Mouse (Mus musculus): ENCODE measurements at regions not wholly inside any gene's neighbourhood (a gene's known extent, or its start where the extent isn't known, plus 50 kb on each side); places are given as distances from the start of the nearest gene placed in this dataset.
A peak's percentile ranks its signal among the peaks of the same experiment; 100 is the strongest.

DNA sequence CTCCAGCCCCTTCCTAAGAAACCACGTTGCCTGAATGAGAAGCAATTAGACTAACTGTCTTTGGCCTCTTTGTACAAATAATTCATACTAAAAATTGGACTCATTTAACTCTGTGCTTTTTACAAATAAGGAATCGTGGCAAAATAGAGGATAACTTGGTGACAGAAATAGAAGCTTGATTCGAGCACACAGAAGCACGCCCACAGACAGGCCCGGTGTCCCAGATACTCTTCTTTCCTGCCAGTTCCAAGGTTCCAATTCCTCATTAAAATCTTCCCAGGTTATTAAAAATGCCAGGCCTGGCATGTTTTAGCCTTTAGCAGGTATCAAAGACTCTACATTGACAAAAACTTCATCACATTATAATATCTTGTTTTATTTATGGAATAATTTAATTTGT lies 96.2 kb upstream of the Rxylt1 start:
- ATAC-seq = no peak

DNA sequence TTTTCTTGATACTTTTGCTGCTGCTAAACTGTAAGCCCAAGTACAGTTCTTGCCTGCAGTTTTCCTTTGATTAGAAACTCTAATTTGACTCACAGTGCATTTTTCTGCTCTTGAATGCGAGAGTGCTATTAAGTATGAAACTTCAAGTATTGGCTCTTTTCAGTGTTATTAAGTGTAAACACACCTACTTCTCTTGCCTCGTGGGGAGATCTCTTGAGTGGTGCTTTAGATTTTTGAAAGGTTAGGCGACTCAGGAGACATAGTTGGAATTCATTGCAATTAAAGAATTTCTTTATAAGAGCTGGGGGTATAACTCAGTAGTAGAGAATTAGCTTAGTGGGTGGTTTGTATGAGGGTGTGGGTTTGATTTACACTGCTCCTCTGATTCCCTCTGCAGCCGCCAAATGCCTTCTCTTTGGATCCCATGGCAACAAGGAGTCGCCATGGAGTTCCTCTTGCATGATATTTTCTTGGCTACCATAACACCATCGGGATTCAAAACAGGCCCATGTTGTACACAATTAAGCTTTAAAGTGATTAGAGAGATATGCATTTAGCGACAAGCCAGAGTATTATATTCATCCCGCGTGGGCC lies 88.1 kb upstream of the Rxylt1 start:
- ATAC-seq = no peak

DNA sequence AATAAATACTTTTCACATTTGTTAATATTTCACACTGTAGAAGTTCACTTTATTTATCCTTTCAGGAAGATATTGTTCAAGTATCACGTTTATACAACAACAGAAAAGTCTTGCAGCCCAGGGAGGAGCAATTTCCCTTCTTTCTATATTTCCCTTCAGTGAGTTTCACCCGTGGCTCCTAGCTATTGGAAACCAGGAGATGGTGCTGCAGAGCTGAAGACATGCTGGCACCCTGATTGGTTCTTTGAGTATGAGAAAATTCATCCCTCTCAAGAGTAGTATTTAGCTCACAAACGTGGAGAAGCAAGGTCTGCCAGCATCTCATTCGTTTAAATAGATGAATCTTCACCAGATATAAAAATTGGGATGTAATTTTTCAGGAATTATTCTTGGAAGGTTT lies 85.9 kb upstream of the Rxylt1 start:
- ATAC-seq = peak; percentile 52

DNA sequence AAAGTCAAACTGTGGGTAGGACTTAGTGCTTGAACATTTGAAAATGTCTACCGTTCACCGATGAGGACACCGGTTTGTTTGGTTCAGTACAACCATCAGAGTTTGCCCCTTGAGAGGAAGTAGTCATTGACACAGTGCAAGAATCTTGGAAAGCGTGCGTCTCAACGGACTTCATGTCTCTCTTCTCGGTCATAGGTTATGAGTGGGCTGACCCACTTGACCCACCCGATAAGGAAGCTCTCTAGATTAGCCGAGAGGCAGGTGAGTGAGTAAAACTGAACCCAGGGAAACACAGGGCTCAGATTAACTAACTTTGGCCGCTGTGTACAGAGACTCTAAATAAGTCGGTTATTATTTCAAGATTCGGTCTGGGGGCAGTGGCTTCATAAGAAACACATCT lies 51.9 kb upstream of the Rxylt1 start:
- no peak for ATAC-seq

DNA sequence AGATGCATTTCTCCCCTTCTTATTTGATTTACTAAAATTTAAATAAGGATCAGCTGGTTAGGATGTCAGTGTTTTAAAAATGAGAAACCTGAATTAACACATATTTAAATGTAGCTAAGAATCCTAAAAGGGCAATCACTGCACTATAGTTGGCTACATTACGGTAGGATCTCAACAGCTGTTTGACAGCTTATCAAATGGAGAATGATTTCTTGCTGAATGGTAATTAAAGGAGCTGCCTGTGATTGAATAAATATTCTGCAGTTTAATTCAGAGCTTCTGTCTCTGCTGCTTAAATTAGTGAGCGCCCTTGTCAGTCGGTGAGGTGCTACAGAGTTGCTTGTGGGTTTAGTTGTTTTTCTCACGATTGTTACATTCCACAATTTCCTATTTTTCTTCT lies 51.4 kb upstream of the Rxylt1 start:
- ATAC-seq = no peak
